Mouse (Mus musculus) limb, embryonic 15.5 days (tissue): ENCODE measurements around the gene Tspan13. TPM values are rescaled to one million over a fixed set of nuclear protein-coding genes. Genes with fewer than 3 reads are reported as not detected.

Experiments used
- ATAC-seq: fragments of 200-750 bp; cut with Nextera tagmentation; 2 replicates; pipeline ENCODE4 v1.8.0; 2017; ENCODE audit warnings: low read depth, moderate TSS enrichment; ENCODE audit not compliant: insufficient number of reproducible peaks, low FRiP score, low TSS enrichment
- H3K27ac ChIP-seq: fragments of 300-500 bp; sonication (generic); 2 replicates; pipeline ENCODE4 v1.5.1; 2015; ENCODE audit warnings: moderate library complexity, mild to moderate bottlenecking, inconsistent platforms
- H3K27me3 ChIP-seq: fragments of 300-500 bp; sonication (generic); 2 replicates; pipeline ENCODE4 v1.6.1; 2015; ENCODE audit warnings: inconsistent platforms
- H3K36me3 ChIP-seq: fragments of 300-500 bp; sonication (generic); 2 replicates; pipeline ENCODE4 v1.6.1; 2015; ENCODE audit warnings: inconsistent platforms
- H3K4me1 ChIP-seq: fragments of 300-500 bp; sonication (generic); 2 replicates; pipeline ENCODE4 v1.6.1; 2015; ENCODE audit warnings: inconsistent platforms
- H3K4me2 ChIP-seq: fragments of 300-500 bp; sonication (generic); 2 replicates; pipeline ENCODE4 v1.6.1; 2015; ENCODE audit warnings: mild to moderate bottlenecking, inconsistent platforms
- H3K4me3 ChIP-seq: fragments of 300-500 bp; sonication (generic); 2 replicates; pipeline ENCODE4 v1.5.1; 2015; ENCODE audit warnings: mild to moderate bottlenecking, inconsistent platforms
- H3K9ac ChIP-seq: fragments of 300-500 bp; sonication (generic); 2 replicates; pipeline ENCODE4 v1.6.1; 2015; ENCODE audit warnings: inconsistent platforms
- H3K9me3 ChIP-seq: fragments of 300-500 bp; sonication (generic); 2 replicates; pipeline ENCODE4 v1.6.1; 2016; ENCODE audit warnings: inconsistent platforms
- WGBS: fragments of 180-500 bp; shearing (Covaris S2); methylation state at CpG from one replicate; pipeline ENCODE4 v1.1.7; 2015; 5-methylcytosine and 5-hydroxymethylcytosine counted together
- polyA plus RNA-seq: library from polyadenylated mRNA; unstranded; fragments of >200 nt; fragmentation: Nextera tagmentation; extraction: Ambion mirVana; gene quantifications from 2 replicates; pipeline ENCODE4 v1.2.1, GENCODE M21; 2015

Gene Tspan13
- polyA plus RNA-seq, 1 experiment from 2014 or later = 47.1 TPM

- Histone ChIP-seq H3K27ac (no peak overlapping the region), H3K4me2 (no peak overlapping the region), H3K27me3 (no peaks in the 10 kb centered on the region), H3K4me1 (peaks cover 5% of the 10 kb centered on the region), H3K9me3 (no peaks in the 10 kb centered on the region), H3K36me3 (no peaks in the 10 kb centered on the region), H3K9ac (no peak overlapping the region), H3K4me3 (no peak overlapping the region)
- 65% methylated on average over 4 of the region's 6 CpGs for WGBS
- ATAC-seq = no peak
Measured at GRCm38 (mm10) chr12:36029687-36030086, 12.6 kb downstream of the Tspan13 start.

- H3K27ac ChIP-seq = no peak overlapping the region
Measured at GRCm38 (mm10) chr12:36028968-36029645, 13.2 kb downstream of the Tspan13 start.

GRCm38 (mm10) chr12:36027171-36027570 lies 15.1 kb downstream of the Tspan13 start:
- 81% methylated on average over 2 of the region's 2 CpGs for WGBS
- Histone ChIP-seq H3K27ac (no peak overlapping the region), H3K4me2 (no peak overlapping the region), H3K9ac (no peak overlapping the region), H3K36me3 (no peaks in the 10 kb centered on the region), H3K9me3 (no peaks in the 10 kb centered on the region), H3K4me3 (no peak overlapping the region), H3K4me1 (peaks cover 3% of the 10 kb centered on the region; the same call in 1 of the 2 replicates), H3K27me3 (no peaks in the 10 kb centered on the region)
- no peak for ATAC-seq

More at GRCm38 (mm10) chr12:36028968-36029645, 13.2 kb downstream of the Tspan13 start:
- Histone ChIP-seq H3K9me3 (no peaks in the 10 kb centered on the region), H3K4me1 (peaks cover 5% of the 10 kb centered on the region), H3K36me3 (no peaks in the 10 kb centered on the region), H3K4me2 (no peak overlapping the region), H3K27me3 (no peaks in the 10 kb centered on the region), H3K9ac (no peak overlapping the region), H3K4me3 (no peak overlapping the region)
- WGBS = 46% methylated on average over 5 of the region's 5 CpGs
- no peak for ATAC-seq

- Histone ChIP-seq H3K4me1 (peaks cover 3% of the 10 kb centered on the region; the same call in 1 of the 2 replicates), H3K4me3 (no peak overlapping the region), H3K9ac (no peak overlapping the region), H3K9me3 (no peaks in the 10 kb centered on the region), H3K4me2 (no peak overlapping the region), H3K36me3 (no peaks in the 10 kb centered on the region), H3K27me3 (no peaks in the 10 kb centered on the region), H3K27ac (no peak overlapping the region)
- 94% methylated on average over 4 of the region's 4 CpGs for WGBS
- no peak for ATAC-seq
Measured at GRCm38 (mm10) chr12:36026126-36026525, 16.2 kb downstream of the Tspan13 start.

GRCm38 (mm10) chr12:36020710-36021109 lies 21.6 kb downstream of the Tspan13 start:
- Histone ChIP-seq H3K4me1 (no peaks in the 10 kb centered on the region), H3K4me3 (no peak overlapping the region), H3K36me3 (no peaks in the 10 kb centered on the region; the same call in 1 of the 2 replicates), H3K4me2 (no peak overlapping the region), H3K9ac (no peak overlapping the region), H3K9me3 (no peaks in the 10 kb centered on the region), H3K27ac (no peak overlapping the region), H3K27me3 (no peaks in the 10 kb centered on the region)
- no peak for ATAC-seq
- 97% methylated on average over 1 of the region's 2 CpGs for whole genome bisulfite sequencing

- H3K9me3 ChIP-seq = no peaks in the 10 kb centered on the region
- H3K36me3 ChIP-seq = no peaks in the 10 kb centered on the region; the same call in 1 of the 2 replicates
- no peak overlapping the region for H3K4me3 ChIP-seq
- H3K4me1 ChIP-seq = no peaks in the 10 kb centered on the region
- H3K9ac ChIP-seq = no peak overlapping the region
- no peak overlapping the region for H3K4me2 ChIP-seq
- no peak overlapping the region for H3K27ac ChIP-seq
- 79% methylated on average over 3 of the region's 3 CpGs for WGBS
- ATAC-seq = no peak
- H3K27me3 ChIP-seq = no peaks in the 10 kb centered on the region
Measured at GRCm38 (mm10) chr12:36020081-36020480, 22.2 kb downstream of the Tspan13 start.

GRCm38 (mm10) chr12:36019572-36019971 lies 22.7 kb downstream of the Tspan13 start:
- Histone ChIP-seq H3K4me1 (no peaks in the 10 kb centered on the region), H3K4me3 (no peak overlapping the region), H3K4me2 (no peak overlapping the region), H3K9ac (no peak overlapping the region), H3K36me3 (no peaks in the 10 kb centered on the region; the same call in 1 of the 2 replicates), H3K9me3 (no peaks in the 10 kb centered on the region), H3K27ac (no peak overlapping the region), H3K27me3 (no peaks in the 10 kb centered on the region)
- 81% methylated on average over 4 of the region's 4 CpGs for WGBS
- no peak for ATAC-seq

GRCm38 (mm10) chr12:36017791-36018190 lies 24.5 kb downstream of the Tspan13 start:
- Histone ChIP-seq H3K9ac (no peak overlapping the region), H3K27ac (no peak overlapping the region), H3K9me3 (no peaks in the 10 kb centered on the region), H3K4me1 (no peaks in the 10 kb centered on the region), H3K4me2 (no peak overlapping the region), H3K36me3 (no peaks in the 10 kb centered on the region; the same call in 1 of the 2 replicates), H3K4me3 (no peak overlapping the region), H3K27me3 (no peaks in the 10 kb centered on the region)
- 68% methylated on average over 2 of the region's 2 CpGs for WGBS
- ATAC-seq = no peak

- Histone ChIP-seq H3K4me1 (no peaks in the 10 kb centered on the region), H3K27ac (no peak overlapping the region), H3K36me3 (no peaks in the 10 kb centered on the region; the same call in 1 of the 2 replicates), H3K4me2 (no peak overlapping the region), H3K9me3 (no peaks in the 10 kb centered on the region), H3K4me3 (no peak overlapping the region), H3K27me3 (no peaks in the 10 kb centered on the region), H3K9ac (no peak overlapping the region)
- 53% methylated on average over 7 of the region's 7 CpGs for WGBS
- ATAC-seq = no peak
Measured at GRCm38 (mm10) chr12:36013216-36013910, 28.9 kb downstream of the Tspan13 start.

- 61% methylated on average over 6 of the region's 6 CpGs for WGBS
- H3K9ac ChIP-seq = no peak overlapping the region
- no peak overlapping the region for H3K27ac ChIP-seq
- H3K4me3 ChIP-seq = no peak overlapping the region
- no peak for ATAC-seq
- no peaks in the 10 kb centered on the region for H3K27me3 ChIP-seq
- H3K9me3 ChIP-seq = no peaks in the 10 kb centered on the region
- no peaks in the 10 kb centered on the region for H3K4me1 ChIP-seq
- H3K4me2 ChIP-seq = no peak overlapping the region
- H3K36me3 ChIP-seq = no peaks in the 10 kb centered on the region
Measured at GRCm38 (mm10) chr12:36008364-36009047, 33.8 kb downstream of the Tspan13 start.

- Histone ChIP-seq H3K4me2 (no peak overlapping the region), H3K36me3 (no peaks in the 10 kb centered on the region), H3K9me3 (no peaks in the 10 kb centered on the region), H3K4me3 (no peak overlapping the region), H3K27ac (no peak overlapping the region), H3K27me3 (no peaks in the 10 kb centered on the region), H3K4me1 (no peaks in the 10 kb centered on the region), H3K9ac (no peak overlapping the region)
- WGBS = 62% methylated on average over 2 of the region's 2 CpGs
- no peak for ATAC-seq
Measured at GRCm38 (mm10) chr12:36007581-36007980, 34.7 kb downstream of the Tspan13 start.

- WGBS = 66% methylated on average over 4 of the region's 4 CpGs
- Histone ChIP-seq H3K4me2 (no peak overlapping the region), H3K27me3 (no peaks in the 10 kb centered on the region), H3K27ac (no peak overlapping the region), H3K4me3 (no peak overlapping the region), H3K9ac (no peak overlapping the region), H3K36me3 (no peaks in the 10 kb centered on the region), H3K9me3 (no peaks in the 10 kb centered on the region), H3K4me1 (no peaks in the 10 kb centered on the region)
- ATAC-seq = no peak
Measured at GRCm38 (mm10) chr12:36004714-36005113, 37.6 kb downstream of the Tspan13 start.
